Comparison of ENCODE assay signal across 9 mouse cellular contexts in genomic region chr8:84738715-84739400, GRCm38 (mm10). TPM values are rescaled to one million over a fixed set of nuclear protein-coding genes. Genes with fewer than 3 reads are reported as not detected.
DNase-seq lines count a peak whose midpoint lies in the region; ATAC-seq and TF ChIP-seq lines count a peak whose summit lies in the region.
"Had no signal": no experiment of that assay in that cellular context is flagged by ENCODE, and none has a peak within 500 bp of the region (broad histone marks: within the 10 kb centered on the region; RNA-seq: fewer than 3 reads in every experiment).

No protein-coding gene starts in this region.

- intact Hi-C loops in left cerebral cortex, adult 2 months (cut with DNase I), result loop anchor here (2.0 to 5.0 kb wide), 3 partner anchors 33 to 72 kb away; no protein-coding TSS in a partner anchor
- intact Hi-C loops in left cerebral cortex, postnatal 4 days (cut with DNase I), result no loop called here

- no peaks in the 10 kb centered on the region for H3K36me3 ChIP-seq in embryonic facial prominence, embryonic 12.5 days
- H3K36me3 ChIP-seq in forebrain, embryonic 15.5 days, result no peaks in the 10 kb centered on the region
- H3K36me3 ChIP-seq in liver, embryonic 15.5 days (replicated peaks), result no peaks in the 10 kb centered on the region

- peaks cover 83% of the 10 kb centered on the region for H3K4me1 ChIP-seq in embryonic facial prominence, embryonic 12.5 days
- H3K4me1 ChIP-seq in forebrain, embryonic 15.5 days, result peaks cover 100% of the 10 kb centered on the region
- peaks cover 78% of the 10 kb centered on the region for H3K4me1 ChIP-seq in liver, embryonic 15.5 days (replicated peaks)

- no peak for DNase-seq in left cerebral cortex, adult 2 months (ENCODE audit: extremely low spot score in 1 of 2, low spot score in 2 of 2)
- DNase-seq in left cerebral cortex, postnatal 4 days, result no peak
- no peak for DNase-seq in left cerebral cortex, adult 11 months (ENCODE audit: low spot score)
- no peak for DNase-seq in cerebellum, adult 11-12 months
- DNase-seq in embryo, embryonic 11 days, result no peak
- DNase-seq: layer of hippocampus, adult 9-11 months had no signal

- H3K27me3 ChIP-seq in embryonic facial prominence, embryonic 12.5 days, result peaks cover 39% of the 10 kb centered on the region
- H3K27me3 ChIP-seq in forebrain, embryonic 15.5 days, result no peaks in the 10 kb centered on the region
- peaks cover 68% of the 10 kb centered on the region for H3K27me3 ChIP-seq in liver, embryonic 15.5 days

- no peak for ATAC-seq in embryonic facial prominence, embryonic 12.5 days (ENCODE audit: insufficient number of reproducible peaks, insufficient read depth, low FRiP score, low TSS enrichment)
- ATAC-seq in forebrain, embryonic 15.5 days (replicated peaks), result no peak
- ATAC-seq in liver, embryonic 15.5 days (ENCODE audit: insufficient read depth), result no peak

- 29% methylated on average over 10 of the region's 10 CpGs for WGBS in embryonic facial prominence, embryonic 12.5 days
- 40% methylated on average over 10 of the region's 10 CpGs for WGBS in forebrain, embryonic 15.5 days
- 72% methylated on average over 10 of the region's 10 CpGs for WGBS in liver, embryonic 15.5 days (ENCODE audit: insufficient replicate concordance)

- peak overlapping the region; percentile 83 for H3K27ac ChIP-seq in left cerebral cortex, adult 2 months
- H3K27ac ChIP-seq in embryonic facial prominence, embryonic 12.5 days, result peak overlapping the region; percentile 99
- peak overlapping the region; percentile 82 for H3K27ac ChIP-seq in forebrain, embryonic 15.5 days (replicated peaks)
- no peak overlapping the region for H3K27ac ChIP-seq in liver, embryonic 15.5 days (replicated peaks)

- TF ChIP-seq CTCF in left cerebral cortex, adult 2 months (IDR thresholded peaks at IDR 0.05), result no peak

- no peak overlapping the region for H3K4me2 ChIP-seq in embryonic facial prominence, embryonic 12.5 days (replicated peaks)
- peak overlapping the region; percentile 25; the same call in 1 of the 2 replicates for H3K4me2 ChIP-seq in forebrain, embryonic 15.5 days (replicated peaks)
- H3K4me2 ChIP-seq in liver, embryonic 15.5 days, result peak overlapping the region; percentile 64; the same call in 1 of the 2 replicates

- no peaks in the 10 kb centered on the region for H3K9me3 ChIP-seq in embryonic facial prominence, embryonic 12.5 days
- H3K9me3 ChIP-seq in forebrain, embryonic 15.5 days, result no peaks in the 10 kb centered on the region
- no peaks in the 10 kb centered on the region for H3K9me3 ChIP-seq in liver, embryonic 15.5 days (replicated peaks)

- H3K4me3 ChIP-seq in left cerebral cortex, adult 2 months, result no peak overlapping the region
- no peak overlapping the region for H3K4me3 ChIP-seq in embryonic facial prominence, embryonic 12.5 days
- H3K4me3 ChIP-seq in forebrain, embryonic 15.5 days, result no peak overlapping the region
- H3K4me3 ChIP-seq in liver, embryonic 15.5 days (replicated peaks), result no peak overlapping the region

- peak overlapping the region; percentile 42 for H3K9ac ChIP-seq in embryonic facial prominence, embryonic 12.5 days
- peak overlapping the region; percentile 22 for H3K9ac ChIP-seq in forebrain, embryonic 15.5 days (replicated peaks)
- no peak overlapping the region for H3K9ac ChIP-seq in liver, embryonic 15.5 days

RNA-seq across cellular contexts. Expression of gene G430095P16Rik, which starts 16.1 kb away (rescaled TPM):
- not detected for total RNA-seq in left cerebral cortex, adult 2 months (2021)
- not detected for total RNA-seq in left cerebral cortex, postnatal 4 days (2021)
- 7.1 and 7.4 TPM in 2 replicates for polyA plus RNA-seq in embryonic facial prominence, embryonic 12.5 days (2016; fragmentation: Nextera tagmentation; extraction: Ambion mirVana)
- polyA plus RNA-seq in forebrain, embryonic 15.5 days (2015; fragmentation: Nextera tagmentation; extraction: Ambion mirVana), result 2.7 TPM in 2 replicates
- 8.1 and 8.7 TPM in 2 replicates for polyA plus RNA-seq in liver, embryonic 15.5 days (2015; fragmentation: Nextera tagmentation; extraction: Ambion mirVana)

RNA-seq across cellular contexts. Expression of gene Lyl1, which starts 37.6 kb away (rescaled TPM):
- total RNA-seq in left cerebral cortex, adult 2 months (2021), result 1 to 10 TPM; 1.6 to 2.6 TPM
- total RNA-seq in left cerebral cortex, postnatal 4 days (2021), result 1 to 10 TPM; 3.0 to 3.3 TPM
- 4.9 and 5.0 TPM in 2 replicates for polyA plus RNA-seq in embryonic facial prominence, embryonic 12.5 days (2016; fragmentation: Nextera tagmentation; extraction: Ambion mirVana)
- polyA plus RNA-seq in forebrain, embryonic 15.5 days (2015; fragmentation: Nextera tagmentation; extraction: Ambion mirVana), result 2.1 and 2.5 TPM in 2 replicates
- polyA plus RNA-seq in liver, embryonic 15.5 days (2015; fragmentation: Nextera tagmentation; extraction: Ambion mirVana), result 55.3 and 58.3 TPM in 2 replicates

RNA-seq across cellular contexts. Expression of gene Nacc1, which starts 51.2 kb away (rescaled TPM):
- total RNA-seq in left cerebral cortex, adult 2 months (2021), result 10 to 100 TPM; 95.5 to 96.8 TPM
- 10 to 100 TPM; 68.4 to 72.1 TPM for total RNA-seq in left cerebral cortex, postnatal 4 days (2021)
- 19.4 and 20.8 TPM in 2 replicates for polyA plus RNA-seq in embryonic facial prominence, embryonic 12.5 days (2016; fragmentation: Nextera tagmentation; extraction: Ambion mirVana)
- polyA plus RNA-seq in forebrain, embryonic 15.5 days (2015; fragmentation: Nextera tagmentation; extraction: Ambion mirVana), result 15.5 and 16.4 TPM in 2 replicates
- polyA plus RNA-seq in liver, embryonic 15.5 days (2015; fragmentation: Nextera tagmentation; extraction: Ambion mirVana), result 6.2 and 7.2 TPM in 2 replicates

RNA-seq across cellular contexts. Expression of gene Trmt1, which starts 52.8 kb away (rescaled TPM):
- total RNA-seq in left cerebral cortex, adult 2 months (2021), result 100 to 1,000 TPM; 108 to 115 TPM
- 100 to 1,000 TPM; 110 to 112 TPM for total RNA-seq in left cerebral cortex, postnatal 4 days (2021)
- 71.2 and 73.6 TPM in 2 replicates for polyA plus RNA-seq in embryonic facial prominence, embryonic 12.5 days (2016; fragmentation: Nextera tagmentation; extraction: Ambion mirVana)
- polyA plus RNA-seq in forebrain, embryonic 15.5 days (2015; fragmentation: Nextera tagmentation; extraction: Ambion mirVana), result 62.4 and 64.0 TPM in 2 replicates
- 27.9 and 36.1 TPM in 2 replicates for polyA plus RNA-seq in liver, embryonic 15.5 days (2015; fragmentation: Nextera tagmentation; extraction: Ambion mirVana)
